Mouse (Mus musculus): Measurements from ENCODE around the gene Sdf4.

Sdf4 gene

DNA sequence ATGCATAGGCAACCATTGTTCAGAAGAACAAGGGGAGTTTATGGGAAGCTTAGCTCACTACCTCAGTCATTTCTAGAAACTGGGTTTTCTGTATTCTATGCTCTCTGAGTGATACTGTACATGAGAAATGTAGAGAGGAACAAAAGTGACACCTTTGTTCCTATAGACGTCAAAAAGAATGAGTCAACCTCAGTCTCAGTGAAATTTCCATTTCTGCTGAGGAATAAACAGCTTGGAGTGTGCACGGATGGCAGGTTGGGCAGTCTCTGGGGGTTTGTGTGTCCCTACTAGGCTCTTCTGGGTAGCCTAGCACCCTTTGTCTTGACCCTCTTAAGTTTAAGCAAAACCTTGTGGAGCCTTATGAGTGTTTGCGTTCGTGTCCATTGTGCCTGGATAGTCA, 15.7 kb downstream of the Sdf4 start:
- no peak for DNase-seq

DNA sequence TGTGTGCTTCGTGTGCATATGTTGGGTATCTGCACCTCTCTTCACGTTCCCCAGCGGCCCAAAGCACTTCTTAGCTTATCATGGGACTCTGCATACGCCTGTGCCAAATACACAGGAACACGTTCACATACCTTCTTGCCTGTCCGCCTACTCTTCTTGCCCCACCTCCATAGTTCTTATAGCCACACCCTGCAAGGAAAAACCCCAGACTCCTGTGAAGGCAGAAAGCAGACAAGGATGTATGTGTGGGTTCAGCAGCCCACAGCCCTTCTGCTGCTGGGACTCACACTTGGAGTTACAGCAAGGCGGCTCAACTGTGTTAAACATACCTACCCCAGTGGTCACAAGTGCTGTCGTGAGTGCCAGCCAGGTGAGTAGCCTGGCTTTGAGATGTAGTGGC, 21.0 kb downstream of the Sdf4 start, which contains the start of gene Tnfrsf4:
Gene Tnfrsf4 (plus strand): TSS at position 207 of the 400 bp plus-strand sequence.
- DNase-seq: no peak

DNA sequence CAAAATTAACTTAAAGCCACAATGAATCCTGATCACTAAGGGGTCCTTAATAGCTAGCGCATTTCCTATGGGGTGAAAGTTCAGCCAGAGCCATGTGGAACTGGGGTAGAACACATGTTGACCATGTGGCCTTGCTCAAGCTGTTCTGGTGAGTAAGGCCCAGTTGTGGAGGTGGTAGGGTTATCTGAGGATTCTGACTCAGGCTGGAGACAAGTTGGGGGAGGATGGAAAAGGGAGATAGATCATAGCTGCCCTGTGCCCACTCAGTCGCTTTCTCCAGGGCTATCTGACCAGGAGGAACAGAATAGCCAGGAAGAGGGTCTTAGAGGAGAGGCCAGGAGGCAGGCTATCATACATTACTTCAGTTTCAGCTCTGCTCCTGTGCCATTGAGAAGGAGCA, 21.8 kb downstream of the Sdf4 start:
- DNase-seq: no peak

DNA sequence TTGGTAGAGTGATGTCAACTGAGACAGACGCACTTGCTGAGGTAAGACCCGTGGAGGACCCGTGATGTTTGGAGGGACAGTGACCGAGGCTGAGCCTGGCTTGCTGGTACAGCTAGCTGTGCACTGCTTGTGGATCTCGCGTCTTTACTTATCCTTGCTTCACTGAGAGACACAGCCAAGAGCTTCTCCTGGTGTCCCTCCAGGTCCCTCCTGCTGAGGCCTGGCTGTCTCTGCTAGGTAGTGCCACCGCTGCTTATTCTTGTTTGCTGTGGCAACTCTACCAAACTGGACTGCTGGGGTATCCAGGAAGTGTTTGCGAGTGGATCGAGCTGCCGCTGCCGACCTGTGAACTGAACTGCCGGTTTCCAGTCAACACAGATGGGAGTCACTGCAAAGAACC, 27.1 kb downstream of the Sdf4 start:
- no peak for DNase-seq

DNA sequence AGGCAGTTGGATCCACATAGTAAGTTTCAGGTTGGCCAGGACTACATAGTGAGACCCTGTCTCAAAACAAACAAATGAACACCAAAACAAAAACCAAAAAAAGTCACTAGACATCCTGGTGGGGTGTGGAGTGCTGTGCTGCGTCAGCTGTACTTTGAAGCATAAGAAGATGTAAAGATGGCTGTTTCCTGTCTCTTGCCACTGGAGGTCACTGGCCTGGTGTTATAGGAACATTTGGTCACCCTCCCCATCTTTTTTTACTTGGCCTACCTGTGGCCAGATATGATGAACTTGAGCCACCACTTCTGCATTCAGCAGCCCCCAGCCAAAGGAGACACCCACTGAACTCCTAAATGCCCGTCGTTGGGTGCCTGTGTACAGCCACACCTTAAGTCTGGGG, 28.7 kb downstream of the Sdf4 start:
- DNase-seq: no peak

DNA sequence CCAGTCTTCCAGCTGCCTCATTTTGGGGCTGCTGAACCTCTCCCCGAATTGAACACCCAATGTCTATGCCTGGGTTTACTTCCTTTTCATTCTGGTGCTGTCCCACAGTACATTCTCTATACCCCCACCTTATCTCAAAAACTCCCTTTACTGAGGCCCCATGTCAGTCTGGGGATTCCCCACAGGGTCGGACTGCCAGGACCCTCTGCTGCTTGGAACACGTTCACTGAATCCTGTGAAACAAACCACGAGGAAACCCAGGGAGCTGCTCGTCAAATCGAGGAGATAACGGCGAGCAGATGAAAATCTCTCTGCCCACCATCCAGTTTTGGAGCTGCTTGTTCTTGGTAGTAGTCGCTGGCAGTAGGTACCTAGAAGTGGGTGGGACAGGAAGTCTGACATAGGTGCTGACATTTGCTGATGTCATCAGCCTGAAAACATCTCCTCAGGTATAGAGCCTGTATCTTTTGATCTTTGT, 29.3 kb downstream of the Sdf4 start:
- DNase-seq: no peak

DNA sequence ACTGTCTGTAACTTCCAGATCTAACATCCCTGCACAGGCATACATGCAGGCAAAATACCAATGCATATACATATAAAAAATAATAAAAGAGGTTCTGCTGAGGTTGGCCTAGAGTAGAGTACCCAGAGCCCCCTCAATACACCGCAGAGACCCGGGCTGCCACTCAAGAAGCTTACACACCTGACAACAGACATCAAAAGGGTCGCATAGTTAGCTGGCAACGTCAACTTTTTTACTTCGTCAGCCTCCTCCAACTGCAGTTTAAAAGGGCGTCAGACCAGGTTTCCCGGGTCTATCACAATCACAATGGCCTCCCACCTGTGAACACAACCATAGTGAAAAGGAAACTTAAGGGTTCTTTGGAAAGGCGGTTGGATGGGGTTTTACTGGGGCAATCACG, 30.8 kb downstream of the Sdf4 start:
- no peak for DNase-seq

DNA sequence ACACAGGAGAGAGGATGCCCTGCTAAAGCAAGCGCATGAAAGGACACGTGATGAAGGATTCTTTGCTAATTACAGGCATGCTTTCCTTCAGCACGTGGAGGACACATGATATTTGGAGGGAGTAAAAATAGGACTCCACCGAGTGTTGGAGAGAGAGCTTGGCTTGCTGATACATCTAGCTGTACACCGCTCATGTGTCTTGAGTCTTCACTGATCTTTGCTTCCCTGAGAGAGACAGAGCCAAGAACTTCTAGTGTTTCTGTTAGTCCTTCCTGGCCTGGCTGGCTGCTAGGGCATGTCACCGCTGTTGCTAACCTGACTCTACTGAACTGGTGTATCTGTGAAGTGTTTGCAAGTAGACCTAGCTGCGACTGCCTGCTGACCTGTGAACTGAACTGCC, 31.5 kb downstream of the Sdf4 start:
- DNase-seq: no peak

DNA sequence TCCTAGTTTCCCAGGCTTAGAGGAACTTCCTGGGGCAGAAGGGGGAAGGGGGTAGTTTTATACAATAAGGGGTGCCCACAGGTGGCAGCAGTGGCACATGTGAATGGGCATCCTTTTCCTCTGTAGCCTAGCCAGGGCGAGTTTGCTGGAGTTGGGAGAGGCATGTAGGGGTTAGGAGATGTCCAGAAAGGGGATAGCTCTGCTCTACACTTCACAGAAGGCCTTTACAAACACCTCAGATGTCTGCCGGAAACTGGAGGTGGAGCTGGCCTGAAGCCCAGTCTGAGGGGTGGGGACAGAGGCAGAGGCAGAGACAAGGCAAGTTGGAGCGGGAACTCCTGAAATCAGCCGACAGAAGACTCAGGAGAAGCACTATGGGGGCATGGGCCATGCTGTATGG, 33.3 kb downstream of the Sdf4 start, which contains the start of gene Tnfrsf18:
Gene Tnfrsf18 (plus strand): TSS at position 152 of the 400 bp plus-strand sequence.
- DNase-seq: no peak

DNA sequence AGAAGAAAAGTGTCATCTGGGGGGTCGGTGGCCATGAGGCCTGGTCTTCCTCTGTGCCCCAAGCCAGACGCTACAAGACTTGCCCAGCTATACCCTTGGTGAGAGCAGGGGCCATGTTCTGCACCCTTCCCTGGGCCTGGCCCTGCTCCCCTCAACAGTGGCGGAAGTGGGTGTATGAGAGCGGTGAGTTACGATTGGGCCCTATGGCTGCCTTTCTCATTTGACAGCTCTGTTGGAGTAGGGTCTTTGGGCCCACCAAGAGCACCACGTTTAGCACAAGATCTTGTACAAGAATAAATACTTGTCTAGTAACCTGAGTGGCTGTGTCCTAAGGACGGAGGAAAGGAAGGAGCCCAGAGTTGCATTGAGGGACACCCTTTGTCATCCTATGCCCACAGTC, 35.9 kb downstream of the Sdf4 start:
- DNase-seq: no peak

DNA sequence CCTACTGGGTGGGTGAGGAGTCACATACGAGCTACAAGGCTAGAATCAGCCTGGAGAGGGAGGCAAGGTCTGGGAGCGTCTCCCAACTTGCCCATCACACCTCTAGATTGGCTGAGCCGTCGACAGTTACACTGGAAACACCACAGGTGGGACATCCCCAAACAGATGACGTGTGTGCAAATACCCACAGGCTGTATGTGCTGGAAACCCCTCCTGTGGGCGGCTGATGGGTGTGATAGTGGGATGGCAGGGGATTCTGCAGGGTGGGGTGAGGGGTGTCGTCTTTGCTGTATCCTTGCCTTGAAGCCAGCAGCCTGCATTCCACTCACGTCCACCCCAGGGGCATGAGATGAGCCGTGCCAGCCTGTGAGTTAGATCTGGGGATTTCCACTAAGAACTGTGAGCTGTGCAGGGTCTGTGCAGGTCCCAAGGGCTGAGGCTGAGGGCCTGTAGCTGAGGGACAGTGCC, 38.0 kb downstream of the Sdf4 start:
- DNase-seq: no peak

DNA sequence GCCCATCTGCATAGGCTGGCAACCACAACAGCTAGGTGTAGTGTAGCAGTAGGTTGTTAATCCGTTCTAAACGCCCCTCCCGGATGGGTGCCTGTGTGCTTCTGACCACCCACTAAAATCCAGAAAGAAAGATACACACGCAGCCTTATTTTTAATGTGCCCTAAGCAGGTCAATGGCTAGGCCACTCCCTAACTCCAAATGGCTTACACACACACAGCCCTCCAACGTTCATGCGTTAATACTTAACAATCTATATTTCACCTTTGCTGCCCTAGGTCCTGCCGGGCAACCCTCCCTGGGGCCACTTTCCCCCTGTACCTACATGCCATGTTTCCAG, 38.6 kb downstream of the Sdf4 start:
- DNase-seq: no peak

DNA sequence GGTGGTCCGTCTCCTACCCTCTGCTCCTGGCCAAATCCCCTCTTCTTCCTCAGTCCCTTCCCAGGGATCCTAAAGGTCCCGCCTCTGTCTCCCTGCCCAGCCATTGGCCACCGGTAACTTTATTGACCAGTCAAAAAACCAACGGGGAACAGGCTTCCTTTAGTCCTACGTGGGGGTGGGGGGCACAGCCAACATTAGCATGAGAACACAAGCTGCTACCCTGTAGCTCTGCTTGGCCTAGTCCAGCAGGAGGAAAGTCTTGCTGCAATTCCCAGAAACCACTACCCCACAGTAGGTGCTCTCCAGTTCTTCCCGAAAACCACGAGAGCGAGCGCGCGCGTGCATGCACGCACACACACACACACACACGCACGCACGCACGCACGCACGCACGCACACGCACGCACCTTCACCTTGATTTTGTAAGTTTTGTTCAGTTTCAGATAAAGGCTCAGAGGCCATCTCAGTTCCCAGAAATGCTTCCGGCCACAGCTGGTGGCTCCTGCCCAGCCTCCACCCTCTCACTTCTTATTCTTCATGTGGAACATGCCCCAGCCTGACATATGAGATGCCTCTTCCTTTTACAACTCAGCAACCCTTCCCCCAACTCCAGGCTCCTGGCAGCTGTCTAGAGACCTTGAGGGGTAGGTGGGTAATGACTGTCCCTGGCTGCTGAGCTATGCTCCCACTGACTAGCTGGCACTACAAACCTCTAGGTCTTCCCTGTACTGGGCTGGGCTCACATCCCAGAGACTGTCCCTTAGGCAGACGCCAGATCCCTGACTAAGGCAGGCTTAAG, 39.1 kb downstream of the Sdf4 start:
- DNase-seq: peak; percentile 71 to 76

DNA sequence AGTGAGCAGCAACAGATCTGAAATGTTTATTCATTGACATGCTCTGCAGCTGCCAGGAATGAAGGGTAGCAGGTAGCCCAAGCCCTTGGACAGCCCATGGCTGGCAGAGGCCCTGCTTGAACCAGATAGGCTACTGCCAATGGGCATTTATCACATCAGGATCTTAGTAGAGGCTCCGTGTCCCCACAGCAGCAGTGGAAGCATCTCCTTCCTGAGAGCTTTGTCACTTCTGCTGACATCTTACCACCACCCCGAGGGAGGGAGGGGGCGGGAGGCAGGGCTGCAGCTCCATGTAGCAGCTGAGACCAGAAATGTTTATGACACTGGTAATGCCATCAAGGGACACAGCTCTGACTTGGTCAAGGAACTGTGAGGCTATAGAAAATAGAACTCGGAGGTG, 40.2 kb downstream of the Sdf4 start:
- no peak for DNase-seq

DNA sequence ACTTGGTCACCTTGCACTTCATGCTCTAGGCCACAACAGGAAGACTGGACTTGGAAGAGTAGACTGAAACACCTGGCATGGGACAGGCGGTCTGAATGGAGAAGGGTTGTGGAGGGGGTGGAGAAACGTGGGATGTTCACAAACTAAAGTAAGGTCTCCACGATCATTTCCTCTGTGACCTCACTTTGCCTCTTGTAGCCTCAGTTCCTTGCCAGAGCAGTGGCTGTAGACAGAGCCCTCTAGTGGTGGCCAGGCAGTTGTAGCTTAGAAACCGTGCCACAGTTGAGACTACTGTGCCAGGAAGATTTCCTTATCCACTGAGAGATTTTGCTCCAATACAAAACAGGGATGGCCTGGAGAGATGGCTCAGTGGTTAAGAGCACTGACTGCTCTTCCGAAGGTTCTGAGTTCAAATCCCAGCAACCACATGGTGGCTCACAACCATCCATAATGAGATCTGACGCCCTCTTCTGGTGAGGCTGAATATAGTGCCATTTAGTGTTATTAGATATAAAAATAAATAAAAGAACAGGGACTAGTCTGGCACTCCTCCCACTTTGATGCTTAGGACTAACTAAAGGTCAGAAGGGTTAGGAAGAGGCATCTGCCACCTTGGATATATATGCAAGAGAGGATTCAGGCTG, 40.9 kb downstream of the Sdf4 start:
- DNase-seq: no peak

DNA sequence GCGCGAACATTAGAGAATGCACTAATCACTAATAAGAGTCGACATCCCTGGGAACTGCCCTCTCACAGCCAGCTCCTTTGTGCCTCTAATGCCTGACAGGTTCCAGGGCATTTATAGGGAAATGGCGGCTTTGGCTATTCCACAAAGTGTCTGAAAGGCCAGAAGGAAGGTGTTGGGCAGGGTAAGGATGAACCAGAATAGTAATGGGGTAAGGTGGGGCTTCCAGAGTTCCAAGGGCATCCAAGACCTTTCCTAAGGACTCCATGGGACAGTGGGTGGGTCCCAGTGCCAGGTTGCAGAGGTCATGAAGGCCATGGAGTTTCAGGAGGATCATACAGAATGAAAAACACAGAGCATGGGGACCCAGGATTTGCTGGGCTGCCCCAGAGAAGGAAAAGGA, 41.6 kb downstream of the Sdf4 start:
- no peak for DNase-seq

DNA sequence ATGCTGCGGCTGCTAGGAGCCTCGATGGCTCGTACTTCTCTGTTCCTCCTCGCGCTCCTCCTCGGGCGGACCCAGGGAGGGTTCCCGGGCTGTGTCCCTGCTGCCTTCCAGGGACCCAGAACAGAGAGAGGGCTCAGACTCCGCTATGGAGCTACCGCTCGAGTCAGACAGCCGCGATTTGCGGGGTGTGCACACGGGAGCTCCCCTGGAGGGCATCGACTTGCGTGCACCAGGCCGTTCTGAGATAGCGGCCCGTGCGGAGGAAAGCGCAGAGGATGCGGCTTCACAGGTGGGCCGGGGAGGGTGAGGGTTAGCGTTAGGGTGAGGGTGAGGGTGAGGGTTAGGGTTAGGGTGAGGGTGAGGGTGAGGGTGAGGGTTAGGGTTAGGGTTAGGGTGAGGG, 42.2 kb downstream of the Sdf4 start:
- no peak for DNase-seq

DNA sequence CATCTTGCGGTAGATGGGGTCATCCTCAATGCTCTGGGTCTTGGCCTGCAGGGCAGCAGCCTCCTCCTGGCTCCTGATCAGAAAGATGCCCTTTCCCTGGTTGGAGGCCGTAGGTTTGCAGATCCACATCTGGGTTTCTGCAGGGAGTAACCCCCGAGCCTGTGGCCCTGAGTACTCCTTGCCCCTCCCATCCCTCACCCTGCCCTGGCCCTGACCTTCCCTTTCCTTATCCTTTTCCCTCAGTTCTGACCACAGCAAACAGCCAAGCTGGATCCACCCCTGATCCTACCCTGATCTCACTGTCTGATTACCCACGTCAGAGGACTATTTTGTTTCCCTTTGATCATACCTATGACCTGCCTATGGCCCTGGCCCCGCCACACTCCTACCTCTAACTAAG, 52.1 kb downstream of the Sdf4 start:
- no peak for DNase-seq

DNA sequence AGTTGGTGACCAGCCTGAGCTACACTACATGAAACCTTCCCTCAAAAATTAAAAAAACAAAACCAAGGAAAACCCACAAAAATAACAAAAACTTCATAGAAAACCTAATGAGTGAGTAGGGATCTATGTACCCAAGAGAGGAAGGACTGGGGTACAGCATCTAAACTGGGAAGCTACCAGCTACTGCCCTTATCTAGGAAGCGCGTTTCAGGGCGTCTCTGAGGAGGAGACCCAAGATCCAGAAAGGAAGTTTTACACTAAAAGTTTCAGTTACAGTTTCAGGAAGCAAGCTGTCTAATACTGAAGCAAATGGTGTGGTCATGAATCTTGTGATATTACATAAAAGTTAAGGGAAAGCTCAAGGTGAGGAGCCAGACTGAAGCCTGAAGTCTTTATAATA, 57.1 kb downstream of the Sdf4 start:
- no peak for DNase-seq

DNA sequence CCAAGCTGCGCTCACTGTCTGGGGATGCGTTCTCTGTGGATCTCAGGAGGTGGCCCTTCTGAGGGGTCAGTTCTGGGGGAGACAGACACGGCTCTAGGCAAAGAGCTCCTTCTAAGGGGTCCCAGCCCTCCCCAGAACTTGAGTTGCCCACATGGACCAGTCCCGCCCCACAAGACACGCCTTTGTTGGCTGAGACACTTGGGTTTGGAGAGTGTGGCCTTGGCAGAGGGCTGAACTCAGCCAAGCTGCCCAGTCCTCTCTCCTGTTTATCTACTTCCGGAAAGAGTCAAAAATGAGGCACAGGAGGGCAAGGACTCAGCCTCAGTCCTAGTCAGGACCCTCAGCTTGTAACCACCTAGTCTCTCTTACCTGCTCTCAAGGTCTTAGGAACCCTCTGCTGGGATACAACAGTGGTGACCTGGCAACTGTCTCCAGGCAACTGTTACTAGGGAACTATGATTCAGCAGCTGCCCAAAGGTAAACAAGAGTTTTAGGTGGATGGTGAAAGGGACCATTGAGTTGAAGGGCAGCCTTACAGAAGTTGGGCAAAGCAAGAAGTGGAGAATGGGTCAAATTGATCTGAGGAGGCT, 57.8 kb downstream of the Sdf4 start:
- DNase-seq: no peak

DNA sequence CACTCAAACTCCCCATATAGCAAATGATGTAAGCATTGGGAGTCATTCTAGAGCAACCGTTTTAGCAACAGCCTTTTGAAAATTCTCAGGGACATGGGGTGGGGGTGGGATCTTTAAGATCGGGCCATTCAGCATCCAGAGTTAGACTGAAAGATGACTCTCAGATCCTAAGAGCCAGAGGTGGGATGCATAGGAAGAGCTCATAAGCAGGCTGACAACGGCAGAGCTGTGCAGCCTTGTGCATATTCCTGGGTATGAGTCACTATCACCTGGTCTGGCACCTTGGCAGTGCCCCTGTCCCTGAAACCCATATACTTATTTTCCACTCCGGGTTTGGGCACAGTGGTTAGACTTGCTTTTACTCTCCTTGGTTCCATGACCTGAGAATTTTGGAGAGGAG, 60.4 kb downstream of the Sdf4 start:
- DNase-seq: no peak

DNA sequence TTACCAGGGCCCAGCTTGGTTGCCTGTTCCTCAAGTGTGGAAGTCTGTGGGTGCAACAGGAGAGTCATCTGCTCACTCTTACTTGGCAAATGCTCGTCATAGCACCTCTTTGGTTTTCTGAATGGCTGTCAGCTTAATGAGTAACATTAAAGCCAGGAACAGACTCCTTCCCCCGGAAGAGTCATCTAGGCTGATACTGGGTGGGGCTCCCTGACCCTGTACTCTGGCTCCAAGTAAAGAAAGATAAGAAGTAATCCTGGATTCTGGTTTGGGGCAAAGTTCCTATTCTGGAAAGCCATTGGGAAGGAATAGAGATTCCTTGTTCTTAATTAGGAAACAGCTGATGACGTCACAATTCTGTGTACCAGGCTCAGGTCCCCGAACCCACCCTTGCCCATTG, 61.5 kb downstream of the Sdf4 start:
- DNase-seq: no peak

DNA sequence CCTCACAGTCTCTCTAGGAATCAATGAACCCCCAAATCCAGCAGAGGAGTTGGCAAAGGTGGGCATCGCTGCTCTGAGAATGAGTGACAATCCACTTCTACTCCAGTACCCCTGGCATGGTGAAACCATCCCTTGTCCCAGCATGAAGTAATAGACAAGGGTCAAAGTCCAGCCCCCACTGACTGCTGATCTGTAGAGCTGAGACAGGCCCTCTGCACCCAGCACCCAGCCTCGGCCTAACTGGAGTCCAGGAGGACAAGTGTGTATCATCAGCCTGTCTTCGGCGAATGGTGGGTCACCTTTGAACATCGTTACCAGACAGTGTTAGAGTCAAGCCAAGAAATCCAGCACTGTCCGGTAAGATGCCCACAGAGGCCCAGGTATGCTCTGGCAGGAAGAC, 61.9 kb downstream of the Sdf4 start:
- peak; percentile 73 to 74 for DNase-seq

DNA sequence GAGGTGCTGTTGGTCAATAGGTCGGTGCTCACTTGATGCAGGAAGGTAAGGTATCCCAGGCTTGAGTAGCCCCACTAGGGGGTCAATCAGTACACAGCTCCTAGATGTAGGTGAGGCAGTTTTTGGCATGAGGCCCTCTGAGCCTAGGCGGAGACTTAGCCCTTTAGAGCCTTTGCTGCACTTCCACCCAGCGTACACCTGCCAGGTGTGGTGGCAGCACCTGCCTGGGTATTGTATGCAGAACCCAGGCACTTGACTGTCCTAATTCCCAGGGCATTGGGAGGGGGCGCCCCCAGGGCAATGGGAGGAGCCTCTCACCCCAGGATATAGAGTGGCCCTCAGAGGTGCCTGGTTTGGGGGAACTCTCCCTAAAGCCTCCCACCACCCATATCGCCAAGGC, 62.5 kb downstream of the Sdf4 start:
- no peak for DNase-seq

Measured in kidney, adult 8-10 months (tissue).